Mouse (Mus musculus): Measurements from ENCODE around the gene Ptpn7.

DNA sequence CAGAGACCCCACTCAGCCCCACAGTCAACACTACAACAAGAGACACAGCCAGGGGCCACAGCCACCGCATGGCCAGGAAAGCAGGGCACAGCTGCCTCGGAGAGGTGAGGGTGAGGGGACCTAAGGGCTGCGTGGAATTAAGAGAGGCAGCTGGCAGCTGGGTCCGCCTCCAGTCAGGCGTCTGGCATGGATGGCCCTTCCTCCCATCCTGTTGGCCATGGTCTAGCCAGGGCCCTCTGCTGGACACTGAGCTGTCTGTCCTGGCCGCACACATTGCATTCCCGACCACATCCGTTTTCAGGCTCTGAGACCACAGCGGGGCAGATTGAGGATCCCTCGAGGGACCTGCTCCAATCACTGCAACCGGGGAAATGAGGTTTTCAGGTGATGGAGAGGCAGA is 34.9 kb downstream of the Ptpn7 start, which contains the start of gene Gpr37l1:
- TF ChIP-seq CTCF (conservative IDR thresholded peaks at IDR 0.05; ENCODE audit: low read length), result no peak
- TF ChIP-seq POU5F1 (IDR thresholded peaks at IDR 0.05; ENCODE audit: borderline replicate concordance, low read length), result no peak
- no peak for TF ChIP-seq NANOG (IDR thresholded peaks at IDR 0.05; ENCODE audit: borderline replicate concordance, low read length)

Measured in E14TG2a.4 (cell line).